Mouse (Mus musculus) bone marrow, adult 2 months (tissue): ENCODE measurements around the gene Abhd12b.

Experiments used
- CTCF ChIP-seq: fragments of 200-500 bp; IDR thresholded peaks from 2 replicates; pipeline ENCODE4 v1.5.1; 2011; ENCODE audit warnings: low read length, control low read depth; ENCODE audit not compliant: control insufficient read depth, insufficient read depth
- POLR2A ChIP-seq: fragments of 200-500 bp; IDR thresholded peaks from 2 replicates; pipeline ENCODE4 v1.6.1; 2011; ENCODE audit warnings: low read depth, mild to moderate bottlenecking, control low read depth, low read length, borderline replicate concordance; ENCODE audit not compliant: control insufficient read depth

- TF ChIP-seq CTCF = no peak
- TF ChIP-seq POLR2A = no peak
These were observed 41.9 kb upstream of the Abhd12b start for GRCm38 (mm10) chr12:70112090-70112383.
